Comparison of ENCODE assay signal across 16 mouse cellular contexts in genomic region chr1:61001786-61002354, GRCm38 (mm10). TPM values are rescaled to one million over a fixed set of nuclear protein-coding genes. Genes with fewer than 3 reads are reported as not detected.
DNase-seq lines count a peak whose midpoint lies in the region; ATAC-seq lines count a peak whose summit lies in the region.
"Had no signal": no experiment of that assay in that cellular context is flagged by ENCODE, and none has a peak within 500 bp of the region (broad histone marks: within the 10 kb centered on the region; RNA-seq: fewer than 3 reads in every experiment).

No protein-coding gene starts in this region.

- DNase-seq in A20 (ENCODE audit: low read depth, low spot score) = peak; percentile 82
- peak; percentile 10 to 14 for DNase-seq in B cell, adult 2 months
- DNase-seq in cerebellum, adult 18-20 months = peak; percentile 19 to 36
- peak; percentile 25 to 57 for DNase-seq in cerebellum, postnatal 14 days
- DNase-seq in urinary bladder, postnatal 25 days (ENCODE audit: low spot score) = no peak
- DNase-seq in right cerebral cortex, postnatal 4 days = no peak
- DNase-seq: gastrocnemius, adult 2 months; kidney, postnatal 36 days; liver, embryonic 13.5 days; lung, adult 2 months; lung, postnatal 14 days; thymus, adult 2 months had no signal

- ATAC-seq in inflammation-experienced regulatory T-cells, adult 6 months = no peak
- ATAC-seq: CD4-positive, CD25-positive, alpha-beta regulatory T cell, adult 4 months; intestine, embryonic 16.5 days had no signal

RNA-seq across cellular contexts. Expression of gene Icos, which starts 24.1 kb away (rescaled TPM):
- polyA plus RNA-seq in inflammation-experienced regulatory T-cells, adult 6 months (2017; shearing (Covaris generic)) = 100 to 1,000 TPM; 358 to 373 (median 359) TPM
- polyA plus RNA-seq: hindbrain, embryonic 15.5 days had no signal

Comparison
In these comparisons a context has a peak if more than half of its experiments do, and no peak if none do; other contexts are left out.
1. DNase-seq: peak in A20 (single experiment), B cell, adult 2 months (2 of 2), cerebellum, adult 18-20 months (2 of 2) and cerebellum, postnatal 14 days (2 of 2); none in urinary bladder, postnatal 25 days (single experiment) and right cerebral cortex, postnatal 4 days (single experiment).